Mouse (Mus musculus): ENCODE measurements around the gene Polr2h.
"Not testable (repeated sequence)": the region's sequence is repeated elsewhere in the genome, so short reads cannot be mapped to it uniquely, and the experiment has no call there.

Gene Polr2h

GRCm38 (mm10) chr16:20717181-20717977 lies at the start of gene Polr2h, which contains the start of gene Clcn2:
Polr2h (plus strand) TSS chr16:20717665.
Clcn2 (minus strand) TSS chr16:20717746.
- in situ Hi-C loops (cut with MboI; ENCODE audit: low sequenced_read_pairs): no loop called here

- in situ Hi-C loops (cut with MboI; ENCODE audit: low sequenced_read_pairs): not testable (repeated sequence)
Observed at GRCm38 (mm10) chr16:20668013-20668412, 49.5 kb upstream of the Polr2h start, which contains the start of gene Eif4g1. Eif4g1 (plus strand) TSS chr16:20668313.

- in situ Hi-C loops (cut with MboI; ENCODE audit: low sequenced_read_pairs): no loop called here
Observed at GRCm38 (mm10) chr16:20670291-20670690, 47.2 kb upstream of the Polr2h start.

- in situ Hi-C loops (cut with MboI; ENCODE audit: low sequenced_read_pairs): no loop called here
Observed at GRCm38 (mm10) chr16:20671886-20672285, 45.6 kb upstream of the Polr2h start.

- in situ Hi-C loops (cut with MboI; ENCODE audit: low sequenced_read_pairs): no loop called here
Observed at GRCm38 (mm10) chr16:20672500-20672902, 45.0 kb upstream of the Polr2h start.

- in situ Hi-C loops (cut with MboI; ENCODE audit: low sequenced_read_pairs): no loop called here
Observed at GRCm38 (mm10) chr16:20672965-20673705, 44.3 kb upstream of the Polr2h start.

- in situ Hi-C loops (cut with MboI; ENCODE audit: low sequenced_read_pairs): no loop called here
Observed at GRCm38 (mm10) chr16:20673706-20674303, 43.7 kb upstream of the Polr2h start.

- in situ Hi-C loops (cut with MboI; ENCODE audit: low sequenced_read_pairs): no loop called here
Observed at GRCm38 (mm10) chr16:20675213-20675612, 42.3 kb upstream of the Polr2h start.

- in situ Hi-C loops (cut with MboI; ENCODE audit: low sequenced_read_pairs): no loop called here
Observed at GRCm38 (mm10) chr16:20676702-20677101, 40.8 kb upstream of the Polr2h start.

- in situ Hi-C loops (cut with MboI; ENCODE audit: low sequenced_read_pairs): no loop called here
Observed at GRCm38 (mm10) chr16:20677380-20677779, 40.1 kb upstream of the Polr2h start.

GRCm38 (mm10) chr16:20677974-20678675 lies 39.3 kb upstream of the Polr2h start:
- in situ Hi-C loops (cut with MboI; ENCODE audit: low sequenced_read_pairs): no loop called here

- in situ Hi-C loops (cut with MboI; ENCODE audit: low sequenced_read_pairs): no loop called here
Observed at GRCm38 (mm10) chr16:20690774-20691173, 26.7 kb upstream of the Polr2h start.

- in situ Hi-C loops (cut with MboI; ENCODE audit: low sequenced_read_pairs): no loop called here
Observed at GRCm38 (mm10) chr16:20691617-20692016, 25.8 kb upstream of the Polr2h start.

- in situ Hi-C loops (cut with MboI; ENCODE audit: low sequenced_read_pairs): no loop called here
Observed at GRCm38 (mm10) chr16:20692241-20692965, 25.1 kb upstream of the Polr2h start.

GRCm38 (mm10) chr16:20693111-20693701 lies 24.3 kb upstream of the Polr2h start, which contains the start of gene Fam131a:
Fam131a (plus strand) TSS chr16:20693241.
- in situ Hi-C loops (cut with MboI; ENCODE audit: low sequenced_read_pairs): no loop called here

- in situ Hi-C loops (cut with MboI; ENCODE audit: low sequenced_read_pairs): no loop called here
Observed at GRCm38 (mm10) chr16:20694781-20695180, 22.7 kb upstream of the Polr2h start.

GRCm38 (mm10) chr16:20695622-20696323 lies 21.7 kb upstream of the Polr2h start:
- in situ Hi-C loops (cut with MboI; ENCODE audit: low sequenced_read_pairs): no loop called here

- in situ Hi-C loops (cut with MboI; ENCODE audit: low sequenced_read_pairs): no loop called here
Observed at GRCm38 (mm10) chr16:20699266-20699665, 18.2 kb upstream of the Polr2h start.

GRCm38 (mm10) chr16:20700036-20700435 lies 17.4 kb upstream of the Polr2h start:
- in situ Hi-C loops (cut with MboI; ENCODE audit: low sequenced_read_pairs): no loop called here

All from CH12F3 (cell line).